Mouse (Mus musculus) midbrain, embryonic 11.5 days (tissue): ENCODE results near the gene Mphosph6. TPM values are rescaled to one million over a fixed set of nuclear protein-coding genes. Genes with fewer than 3 reads are reported as not detected.
A peak's percentile ranks its signal among the peaks of the same experiment; 100 is the strongest.

Source experiments
- ATAC-seq: fragments of 200-750 bp; cut with Nextera tagmentation; 2 replicates; pipeline ENCODE4 v1.8.0; 2017; ENCODE audit warnings: moderate TSS enrichment, moderate library complexity; ENCODE audit not compliant: low FRiP score
- DNase-seq: peaks from one replicate; pipeline ENCODE4 v3.0.0; 2015; ENCODE audit warnings: low spot score; ENCODE audit errors: missing footprints
- H3K27ac ChIP-seq: fragments of 300-500 bp; sonication (generic); 2 replicates; pipeline ENCODE4 v1.5.1; 2014; ENCODE audit warnings: low read depth, low read length
- H3K27me3 ChIP-seq: fragments of 300-500 bp; sonication (generic); 2 replicates; pipeline ENCODE4 v1.6.1; 2014; ENCODE audit warnings: mild to moderate bottlenecking, low read length, moderate library complexity, mixed read lengths; ENCODE audit not compliant: control insufficient read depth, insufficient read depth
- H3K36me3 ChIP-seq: fragments of 300-500 bp; sonication (generic); 2 replicates; pipeline ENCODE4 v1.6.1; 2014; ENCODE audit warnings: mild to moderate bottlenecking, low read length, moderate library complexity, mixed read lengths; ENCODE audit not compliant: control insufficient read depth, insufficient read depth
- H3K4me1 ChIP-seq: fragments of 300-500 bp; sonication (generic); 2 replicates; pipeline ENCODE4 v1.6.1; 2014; ENCODE audit warnings: low read length; ENCODE audit not compliant: control insufficient read depth, insufficient read depth
- H3K4me2 ChIP-seq: fragments of 300-500 bp; sonication (generic); 2 replicates; pipeline ENCODE4 v1.6.1; 2014; ENCODE audit warnings: mild to moderate bottlenecking, moderate library complexity
- H3K4me3 ChIP-seq: fragments of 300-500 bp; sonication (generic); 2 replicates; pipeline ENCODE4 v1.5.1; 2014; ENCODE audit warnings: low read depth, low read length
- H3K9ac ChIP-seq: fragments of 300-500 bp; sonication (generic); 2 replicates; pipeline ENCODE4 v1.6.1; 2014; ENCODE audit warnings: low read length
- H3K9me3 ChIP-seq: fragments of 300-500 bp; sonication (generic); 2 replicates; pipeline ENCODE4 v1.6.1; 2016; ENCODE audit warnings: low read length; ENCODE audit not compliant: control insufficient read depth
- WGBS: fragments of 180-500 bp; shearing (Covaris S2); extraction: QIAGEN DNeasy Blood & Tissue Kit; methylation state at CpG from one replicate; pipeline ENCODE4 v1.1.7; 2014; 5-methylcytosine and 5-hydroxymethylcytosine counted together
- polyA plus RNA-seq: library from polyadenylated mRNA; unstranded; fragments of >200 nt; fragmentation: Nextera tagmentation; extraction: Ambion mirVana; gene quantifications from 2 replicates; pipeline ENCODE4 v1.2.1, GENCODE M21; 2014

Gene Mphosph6
- polyA plus RNA-seq = 59.0 and 61.4 TPM in 2 replicates

DNA sequence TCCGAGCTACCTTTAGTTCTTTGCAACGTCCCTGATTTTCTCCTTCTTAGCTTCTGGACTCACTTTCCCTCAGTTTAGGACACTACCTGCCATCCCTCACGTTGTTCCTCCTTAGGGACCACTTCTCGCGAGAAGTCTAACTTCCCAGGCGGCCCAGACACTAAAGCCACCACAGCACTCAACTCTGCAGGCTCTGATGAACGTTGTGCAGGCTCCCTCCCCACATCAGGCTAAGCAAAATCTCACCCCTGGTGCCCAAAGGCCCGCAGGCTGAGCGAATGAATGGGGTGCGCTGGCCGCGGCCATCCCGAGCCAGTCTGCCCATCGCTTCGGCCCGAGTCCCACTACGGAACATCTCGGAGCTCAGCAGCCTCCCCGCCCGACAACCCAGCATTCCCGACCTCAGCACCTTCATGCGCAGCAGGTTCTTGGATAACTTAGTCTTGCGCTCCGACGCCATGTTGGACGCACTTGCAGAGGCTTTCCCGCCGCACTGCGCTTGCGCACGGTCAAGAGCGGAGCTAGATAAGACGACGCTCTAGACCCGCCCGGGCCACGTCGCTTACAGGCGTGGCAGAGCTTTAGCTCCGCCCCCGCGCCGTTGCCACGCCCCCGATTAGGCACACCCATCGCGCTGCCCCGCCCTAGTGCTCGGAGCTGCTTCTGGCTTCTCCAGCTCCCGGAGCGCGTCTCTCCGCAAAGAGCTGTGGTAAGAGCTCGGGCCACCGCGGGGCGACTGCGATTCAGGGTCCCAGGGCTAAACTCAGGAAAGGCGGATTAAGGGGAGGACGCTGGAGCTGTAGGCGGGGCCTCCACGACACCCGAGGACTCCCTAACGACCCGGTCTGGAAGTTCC lies at the start of gene Mphosph6:
TSS of gene Mphosph6 (minus strand) at position 501 of the 856 bp plus-strand sequence.
- H3K36me3 ChIP-seq = peaks cover 3% of the 10 kb centered on the region; the same call in 1 of the 2 replicates
- H3K9me3 ChIP-seq = no peaks in the 10 kb centered on the region
- ATAC-seq = peak; percentile 98
- peak within 1 kb of the TSS; percentile 64 for H3K27ac ChIP-seq
- H3K4me2 ChIP-seq = peak within 1 kb of the TSS; percentile 65
- H3K9ac ChIP-seq = peak within 1 kb of the TSS; percentile 92
- under 1% methylated on average over 65 of the region's 65 CpGs for WGBS
- H3K4me3 ChIP-seq = peak within 1 kb of the TSS; percentile 70
- peaks cover 11% of the 10 kb centered on the region; the same call in 1 of the 2 replicates for H3K4me1 ChIP-seq
- no peaks in the 10 kb centered on the region for H3K27me3 ChIP-seq
- peak; percentile 100 for DNase-seq

- DNase-seq (no peak), ATAC-seq (no peak)
- WGBS = 85% methylated on average over 10 of the region's 10 CpGs
- Histone ChIP-seq H3K4me1 (no peaks in the 10 kb centered on the region), H3K36me3 (no peaks in the 10 kb centered on the region), H3K4me3 (no peak overlapping the region), H3K4me2 (no peak overlapping the region), H3K27ac (no peak overlapping the region), H3K9me3 (no peaks in the 10 kb centered on the region), H3K27me3 (no peaks in the 10 kb centered on the region), H3K9ac (no peak overlapping the region)
These were observed 48.7 kb upstream of the Mphosph6 start for GRCm38 (mm10) chr8:117850420-117850819.

- no peak for ATAC-seq
- WGBS = 93% methylated on average over 6 of the region's 6 CpGs
- no peaks in the 10 kb centered on the region for H3K27me3 ChIP-seq
- H3K36me3 ChIP-seq = no peaks in the 10 kb centered on the region
- no peak overlapping the region for H3K27ac ChIP-seq
- no peak overlapping the region for H3K4me2 ChIP-seq
- no peak overlapping the region for H3K4me3 ChIP-seq
- H3K9ac ChIP-seq = no peak overlapping the region
- H3K4me1 ChIP-seq = no peaks in the 10 kb centered on the region
- no peak for DNase-seq
- H3K9me3 ChIP-seq = no peaks in the 10 kb centered on the region
These were observed 46.1 kb upstream of the Mphosph6 start for GRCm38 (mm10) chr8:117847865-117848264.

- Histone ChIP-seq H3K27ac (no peak overlapping the region), H3K36me3 (no peaks in the 10 kb centered on the region), H3K4me2 (no peak overlapping the region), H3K4me1 (no peaks in the 10 kb centered on the region), H3K27me3 (no peaks in the 10 kb centered on the region), H3K4me3 (no peak overlapping the region), H3K9ac (no peak overlapping the region), H3K9me3 (no peaks in the 10 kb centered on the region)
- DNase-seq (no peak), ATAC-seq (no peak)
- 85% methylated on average over 8 of the region's 8 CpGs for WGBS
These were observed 42.0 kb upstream of the Mphosph6 start for GRCm38 (mm10) chr8:117843694-117844093.

- Histone ChIP-seq H3K9ac (no peak overlapping the region), H3K36me3 (no peaks in the 10 kb centered on the region), H3K4me1 (no peaks in the 10 kb centered on the region), H3K4me3 (no peak overlapping the region), H3K4me2 (no peak overlapping the region), H3K27ac (no peak overlapping the region), H3K9me3 (no peaks in the 10 kb centered on the region), H3K27me3 (no peaks in the 10 kb centered on the region)
- 69% methylated on average over 4 of the region's 4 CpGs for WGBS
- ATAC-seq (no peak), DNase-seq (peak; percentile 76)
These were observed 11.8 kb upstream of the Mphosph6 start for GRCm38 (mm10) chr8:117813524-117813923.

- Histone ChIP-seq H3K4me1 (no peaks in the 10 kb centered on the region), H3K9me3 (no peaks in the 10 kb centered on the region), H3K9ac (no peak overlapping the region), H3K27ac (no peak overlapping the region), H3K27me3 (no peaks in the 10 kb centered on the region), H3K4me3 (no peak overlapping the region), H3K36me3 (no peaks in the 10 kb centered on the region), H3K4me2 (no peak overlapping the region)
- 92% methylated on average over 2 of the region's 2 CpGs for WGBS
- ATAC-seq (no peak), DNase-seq (peak; percentile 54)
These were observed 8.9 kb upstream of the Mphosph6 start for GRCm38 (mm10) chr8:117810676-117811075.

DNA sequence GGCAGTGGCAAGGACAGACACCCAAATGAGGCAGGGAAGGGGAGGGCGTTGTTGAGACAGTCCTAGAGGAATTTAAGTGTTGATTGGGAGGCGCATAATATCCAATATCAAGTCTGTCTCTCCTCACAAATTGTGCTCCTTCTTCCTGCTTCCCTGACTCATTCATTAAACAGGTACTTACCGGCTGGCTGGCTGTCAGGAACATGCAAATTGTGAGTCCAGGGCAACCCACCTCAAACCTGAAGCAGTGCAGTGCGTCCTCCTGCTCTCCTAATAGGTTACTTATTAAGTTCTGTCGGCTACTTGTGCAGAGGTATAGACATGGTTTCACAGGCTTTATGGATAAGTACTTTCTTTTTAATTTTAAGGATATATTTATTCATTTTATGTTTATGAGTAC lies 3.7 kb upstream of the Mphosph6 start:
- Histone ChIP-seq H3K36me3 (no peaks in the 10 kb centered on the region), H3K4me1 (peaks cover 8% of the 10 kb centered on the region; the same call in 1 of the 2 replicates), H3K4me3 (no peak overlapping the region), H3K27me3 (no peaks in the 10 kb centered on the region), H3K9ac (no peak overlapping the region), H3K9me3 (no peaks in the 10 kb centered on the region), H3K4me2 (no peak overlapping the region), H3K27ac (no peak overlapping the region)
- ATAC-seq (no peak), DNase-seq (peak; percentile 10)
- WGBS = 86% methylated on average over 5 of the region's 5 CpGs

DNA sequence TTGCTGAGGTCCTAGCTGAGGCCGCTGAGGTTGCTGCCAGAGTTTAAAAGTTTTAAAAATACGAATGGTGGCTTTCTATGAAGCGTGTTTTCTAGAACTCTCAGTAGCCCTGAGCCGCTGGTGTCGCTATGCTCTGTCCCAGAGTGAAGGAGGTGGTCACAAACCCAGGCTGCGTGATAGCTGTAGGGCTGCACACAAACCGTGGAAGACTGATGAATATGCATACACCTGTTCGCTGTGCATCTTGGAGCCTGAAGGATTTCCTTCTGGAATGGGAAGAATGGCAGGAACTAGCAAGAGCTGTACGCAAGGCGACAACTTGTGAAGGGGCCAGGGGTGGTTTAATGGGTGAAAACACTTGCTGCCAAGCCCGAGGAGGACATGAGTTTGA lies 551 bp upstream of the Mphosph6 start:
- peak overlapping the region; percentile 70 for H3K4me3 ChIP-seq
- H3K4me1 ChIP-seq = peaks cover 11% of the 10 kb centered on the region; the same call in 1 of the 2 replicates
- H3K36me3 ChIP-seq = peaks cover 3% of the 10 kb centered on the region; the same call in 1 of the 2 replicates
- H3K27ac ChIP-seq = peak overlapping the region; percentile 35; the same call in 1 of the 2 replicates
- WGBS = 3% methylated on average over 11 of the region's 11 CpGs
- peak; percentile 67; the same call in 1 of the 2 replicates for ATAC-seq
- no peaks in the 10 kb centered on the region for H3K9me3 ChIP-seq
- H3K9ac ChIP-seq = peak overlapping the region; percentile 92
- H3K4me2 ChIP-seq = peak overlapping the region; percentile 65
- no peak for DNase-seq
- H3K27me3 ChIP-seq = no peaks in the 10 kb centered on the region

- Histone ChIP-seq H3K4me3 (no peak overlapping the region), H3K9ac (no peak overlapping the region), H3K9me3 (no peaks in the 10 kb centered on the region), H3K4me1 (peaks cover 11% of the 10 kb centered on the region; the same call in 1 of the 2 replicates), H3K36me3 (peaks cover 6% of the 10 kb centered on the region; the same call in 1 of the 2 replicates), H3K4me2 (no peak overlapping the region), H3K27ac (no peak overlapping the region), H3K27me3 (no peaks in the 10 kb centered on the region)
- ATAC-seq = no peak
- WGBS = 87% methylated on average over 2 of the region's 2 CpGs
- DNase-seq = peak; percentile 72
These were observed 3.7 kb downstream of the Mphosph6 start for GRCm38 (mm10) chr8:117798066-117798465.
